Mouse (Mus musculus): ENCODE measurements around the gene Flvcr1.
A peak's percentile ranks its signal among the peaks of the same experiment; 100 is the strongest.

Gene Flvcr1

GRCm38 (mm10) chr1:191026021-191026713 lies at the start of gene Flvcr1:
Gene Flvcr1 (minus strand): TSS chr1:191026158.
- DNase-seq = peak; percentile 99

GRCm38 (mm10) chr1:191075199-191075883 lies 49.4 kb upstream of the Flvcr1 start:
- no peak for DNase-seq

- no peak for DNase-seq
Observed at GRCm38 (mm10) chr1:191073486-191073885, 47.5 kb upstream of the Flvcr1 start.

GRCm38 (mm10) chr1:191073001-191073400 lies 47.0 kb upstream of the Flvcr1 start:
- no peak for DNase-seq

GRCm38 (mm10) chr1:191072329-191072913 lies 46.5 kb upstream of the Flvcr1 start:
- DNase-seq = no peak

- DNase-seq = no peak
Observed at GRCm38 (mm10) chr1:191071613-191072012, 45.7 kb upstream of the Flvcr1 start.

- DNase-seq = no peak
Observed at GRCm38 (mm10) chr1:191070259-191070658, 44.3 kb upstream of the Flvcr1 start.

GRCm38 (mm10) chr1:191068377-191068776 lies 42.4 kb upstream of the Flvcr1 start:
- no peak for DNase-seq

GRCm38 (mm10) chr1:191065188-191065587 lies 39.2 kb upstream of the Flvcr1 start:
- DNase-seq = no peak

- DNase-seq = no peak
Observed at GRCm38 (mm10) chr1:191064535-191064934, 38.6 kb upstream of the Flvcr1 start.

- no peak for DNase-seq
Observed at GRCm38 (mm10) chr1:191063700-191064099, 37.7 kb upstream of the Flvcr1 start.

- peak; percentile 88 for DNase-seq
Observed at GRCm38 (mm10) chr1:191062781-191063485, 37.0 kb upstream of the Flvcr1 start, which contains the start of the genes Tatdn3 and Nsl1. Gene Tatdn3 (minus strand): TSS chr1:191062932. Gene Nsl1 (plus strand): TSS chr1:191063012.

- DNase-seq = no peak
Observed at GRCm38 (mm10) chr1:191062241-191062780, 36.4 kb upstream of the Flvcr1 start.

GRCm38 (mm10) chr1:191057461-191057860 lies 31.5 kb upstream of the Flvcr1 start:
- no peak for DNase-seq

- DNase-seq = no peak
Observed at GRCm38 (mm10) chr1:191055533-191055873, 29.5 kb upstream of the Flvcr1 start.

GRCm38 (mm10) chr1:191054870-191055532 lies 29.0 kb upstream of the Flvcr1 start:
- DNase-seq = peak; percentile 53

- DNase-seq = no peak
Observed at GRCm38 (mm10) chr1:191053555-191053954, 27.6 kb upstream of the Flvcr1 start.

- no peak for DNase-seq
Observed at GRCm38 (mm10) chr1:191046231-191046824, 20.4 kb upstream of the Flvcr1 start.

- DNase-seq = peak; percentile 36
Observed at GRCm38 (mm10) chr1:191045264-191045663, 19.3 kb upstream of the Flvcr1 start.

- DNase-seq = no peak
Observed at GRCm38 (mm10) chr1:191042688-191043087, 16.7 kb upstream of the Flvcr1 start.

GRCm38 (mm10) chr1:191042106-191042505 lies 16.1 kb upstream of the Flvcr1 start:
- no peak for DNase-seq

- DNase-seq = no peak
Observed at GRCm38 (mm10) chr1:191041352-191041751, 15.4 kb upstream of the Flvcr1 start.

Measured in liver (tissue).